Mouse (Mus musculus) testis, postnatal 10 days (tissue): ENCODE data around the gene Fastkd1.
A peak's percentile ranks its signal among the peaks of the same experiment; 100 is the strongest.
"Not testable (repeated sequence)": the region's sequence is repeated elsewhere in the genome, so short reads cannot be mapped to it uniquely, and the experiment has no call there.

Experiments used
- DNase-seq: peaks from one replicate; pipeline ENCODE4 v3.0.0; 2021; ENCODE audit warnings: low spot score

Gene Fastkd1

GRCm38 (mm10) chr2:69712981-69713625 is at the start of gene Fastkd1:
Gene Fastkd1, minus strand, starts transcription at chr2:69713516.
- peak; percentile 85 for DNase-seq

- no peak for DNase-seq
These were observed 47.7 kb upstream of the Fastkd1 start for GRCm38 (mm10) chr2:69760980-69761379.

- no peak for DNase-seq
These were observed 31.8 kb upstream of the Fastkd1 start for GRCm38 (mm10) chr2:69745091-69745490.

DNA sequence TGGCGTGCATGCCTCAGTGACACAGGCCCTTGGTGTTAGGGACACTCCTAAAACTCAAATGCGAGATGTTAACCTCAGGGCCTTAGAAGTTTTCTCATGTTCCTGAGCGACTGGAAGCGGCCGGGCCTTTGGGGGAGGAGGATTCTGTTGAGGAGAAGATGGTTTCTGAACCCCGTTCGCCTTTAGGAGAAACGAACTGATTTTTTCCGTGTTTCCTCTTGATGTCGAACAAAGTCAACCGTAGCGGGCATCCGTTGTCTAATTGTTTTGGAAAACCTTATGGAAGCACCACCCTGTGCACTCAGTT is 10.2 kb upstream of the Fastkd1 start:
- no peak for DNase-seq

- DNase-seq, result peak; percentile 95
These were observed 9.6 kb upstream of the Fastkd1 start for GRCm38 (mm10) chr2:69722650-69723518.

DNA sequence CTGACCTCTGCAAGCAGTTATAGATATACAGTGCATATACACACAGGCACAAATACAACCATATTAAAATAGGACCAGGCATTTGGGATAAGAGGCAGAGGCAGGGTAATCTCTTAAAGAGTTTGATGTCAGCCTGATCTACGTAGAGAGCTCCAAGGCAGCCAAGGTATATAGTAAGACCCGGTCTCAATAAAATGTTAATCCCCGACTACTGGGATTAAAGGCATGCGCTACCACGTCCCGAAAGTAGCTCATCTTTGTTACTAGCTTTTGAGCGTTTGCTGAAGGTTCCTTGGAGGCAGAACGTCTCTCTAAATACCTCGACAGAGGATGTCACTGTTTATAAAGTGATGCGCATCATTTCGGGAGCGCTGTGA is 8.9 kb upstream of the Fastkd1 start, which contains the start of gene Ppig:
Ppig (plus strand) TSS at position 273 of the 377 bp plus-strand sequence.
- no peak for DNase-seq

DNA sequence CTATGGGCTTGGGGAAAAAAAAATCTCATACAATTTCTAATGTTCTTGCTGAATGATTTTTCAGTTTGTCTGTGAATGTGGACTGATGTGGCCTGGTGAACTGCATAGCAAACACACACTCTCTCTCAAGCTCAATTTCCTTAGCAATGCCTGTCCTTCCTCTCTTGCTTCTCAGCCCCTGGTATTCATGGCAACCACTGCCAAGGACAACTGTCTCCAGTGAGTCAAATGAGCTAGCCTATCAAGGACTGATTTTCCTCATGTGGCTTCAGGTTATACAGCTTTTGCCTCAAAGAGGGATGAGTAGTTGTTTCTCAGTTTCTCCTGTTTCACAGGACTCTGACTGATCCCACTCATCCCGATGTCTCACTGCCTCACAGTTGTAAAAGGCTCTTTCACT is 5.8 kb upstream of the Fastkd1 start:
- DNase-seq, result no peak

DNA sequence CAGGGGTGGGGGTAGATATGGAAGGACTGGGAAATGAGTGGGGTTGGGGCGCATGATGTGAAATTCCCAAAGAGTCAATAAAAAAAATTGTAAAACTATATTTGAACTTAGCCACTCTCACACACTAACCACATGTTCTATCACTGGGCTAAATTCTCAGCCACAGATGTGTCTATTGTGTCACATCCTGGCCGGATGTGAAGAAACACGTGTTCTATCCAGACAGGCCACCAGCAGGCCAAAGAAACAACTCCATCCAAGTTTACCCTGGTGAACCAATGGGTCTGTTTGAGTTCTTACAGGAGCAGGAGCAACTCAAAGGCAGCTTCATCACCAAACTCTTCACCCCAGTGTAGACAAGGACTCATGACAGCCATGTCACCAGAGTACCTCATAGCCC is 3.2 kb upstream of the Fastkd1 start:
- no peak for DNase-seq

- no peak for DNase-seq
These were observed 810 bp upstream of the Fastkd1 start for GRCm38 (mm10) chr2:69714126-69714525.

DNA sequence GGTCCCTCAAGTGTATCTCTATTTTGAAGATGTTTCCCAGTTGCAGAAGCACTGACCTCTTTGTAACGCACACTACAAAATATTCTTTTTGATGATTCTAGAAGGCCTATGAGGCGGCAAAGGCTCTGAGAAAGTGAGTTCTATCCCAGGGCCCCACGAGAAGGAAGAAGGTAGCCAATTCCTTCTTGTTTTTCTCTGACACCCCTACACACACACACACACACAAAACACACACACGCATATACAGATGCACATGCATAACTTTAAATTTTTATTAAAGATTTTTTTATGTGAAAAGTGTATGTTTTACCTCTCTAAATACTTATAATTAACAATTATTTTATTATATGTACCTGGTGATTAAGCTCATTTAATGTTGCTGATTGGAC is 304 bp upstream of the Fastkd1 start:
- DNase-seq, result no peak

DNA sequence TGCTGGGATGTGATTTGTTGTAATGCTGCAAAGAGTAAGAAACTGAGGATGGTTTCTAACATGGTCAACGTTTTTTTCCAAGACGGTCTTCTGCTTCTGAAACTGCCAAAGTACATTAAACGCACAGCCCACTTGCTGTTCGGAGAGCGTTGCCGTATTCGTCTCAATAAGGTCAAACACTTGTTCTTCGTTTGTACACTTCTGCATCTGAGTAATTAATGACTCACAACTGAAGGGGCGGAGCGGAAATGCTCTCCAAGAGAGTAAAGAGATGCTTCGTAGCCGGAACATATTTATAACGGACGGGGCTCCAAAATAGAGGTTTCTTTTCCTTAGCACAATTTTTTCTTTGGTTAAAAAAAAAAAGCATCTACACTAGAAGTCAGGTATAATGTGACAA is 1.1 kb downstream of the Fastkd1 start:
- no peak for DNase-seq

- DNase-seq, result no peak
These were observed 12.9 kb downstream of the Fastkd1 start for GRCm38 (mm10) chr2:69700446-69700845.

DNA sequence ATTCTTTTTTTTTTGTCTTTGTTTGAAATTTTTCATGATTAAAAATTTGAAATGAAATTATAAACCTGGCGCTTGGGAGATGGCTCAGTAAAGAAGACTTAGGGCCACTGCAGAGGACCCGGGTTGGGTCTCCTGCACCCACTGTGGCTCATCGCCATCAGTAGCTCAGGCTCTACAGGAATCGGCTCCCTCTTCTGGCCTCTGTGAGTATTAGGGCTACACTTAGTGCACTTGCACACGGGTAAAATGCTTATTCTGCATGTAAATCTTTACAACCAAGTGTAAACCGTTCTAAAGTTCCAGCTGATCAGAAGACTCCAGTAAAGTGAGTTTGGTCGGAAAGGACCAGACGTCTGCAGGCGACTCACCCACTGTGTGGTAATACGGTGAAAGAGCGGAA is 19.8 kb downstream of the Fastkd1 start:
- no peak for DNase-seq

- no peak for DNase-seq
These were observed 22.5 kb downstream of the Fastkd1 start for GRCm38 (mm10) chr2:69690843-69691242.

DNA sequence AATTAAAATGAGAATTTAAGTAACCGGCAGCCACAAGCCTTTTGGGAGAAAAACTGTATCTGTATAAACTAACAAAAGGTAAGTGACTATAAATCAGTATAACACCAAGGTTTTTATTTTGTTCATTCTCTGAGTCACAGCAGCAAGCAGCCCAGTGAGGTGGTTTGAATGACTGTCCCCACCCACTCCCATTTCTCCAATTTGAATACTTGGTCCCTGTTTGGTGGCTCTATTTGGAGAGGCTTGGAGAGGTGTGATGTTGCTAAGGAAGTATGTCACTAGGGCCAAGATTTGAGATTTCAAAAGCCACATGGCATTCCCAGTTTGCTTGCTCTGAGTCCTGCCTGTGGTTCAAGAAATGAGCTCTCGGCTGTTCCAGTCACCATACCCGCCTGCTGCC is 23.1 kb downstream of the Fastkd1 start:
- no peak for DNase-seq

DNA sequence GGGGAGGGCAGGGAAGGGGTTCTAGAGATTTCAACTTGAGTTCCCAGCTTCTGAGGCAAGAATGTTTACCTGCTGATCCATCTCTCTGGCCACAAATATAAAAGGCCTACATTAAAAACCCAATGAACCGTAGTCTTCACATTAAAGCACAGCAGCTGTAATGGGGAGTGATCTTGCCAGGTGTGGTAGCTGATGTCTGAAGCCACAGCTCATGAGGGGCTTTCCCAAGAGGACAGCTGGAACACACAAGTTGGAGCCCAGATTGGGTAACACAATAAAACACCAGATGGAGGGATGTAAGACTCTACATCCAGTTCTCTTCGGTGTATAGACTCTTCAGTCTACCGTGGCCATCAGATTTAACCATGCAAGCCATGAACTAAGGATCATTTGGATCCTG is 28.8 kb downstream of the Fastkd1 start:
- no peak for DNase-seq

GRCm38 (mm10) chr2:69683036-69683805 is 30.1 kb downstream of the Fastkd1 start:
- DNase-seq, result peak; percentile 9

- DNase-seq, result no peak
These were observed 31.4 kb downstream of the Fastkd1 start for GRCm38 (mm10) chr2:69681931-69682330.

- DNase-seq, result no peak
These were observed 33.3 kb downstream of the Fastkd1 start for GRCm38 (mm10) chr2:69679990-69680389.

DNA sequence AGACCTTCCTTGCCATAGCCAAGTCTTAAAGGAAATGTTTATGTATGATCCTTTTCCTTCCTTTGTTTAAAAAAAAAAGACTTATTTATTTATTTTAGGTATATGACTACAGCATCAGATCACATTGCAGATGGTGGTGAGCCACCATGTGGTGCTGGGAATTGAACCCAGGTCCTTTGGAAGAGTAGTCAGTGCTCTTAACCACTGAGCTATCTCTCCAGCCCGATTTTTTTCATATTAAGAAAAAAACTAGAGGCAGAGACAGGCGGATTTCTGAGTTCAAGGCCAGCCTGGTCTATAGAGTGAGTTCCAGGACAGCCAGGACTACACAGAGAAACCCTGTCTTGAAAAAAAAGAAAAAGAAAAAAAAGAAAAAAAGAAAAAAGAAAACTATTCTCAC is 36.1 kb downstream of the Fastkd1 start:
- not testable (repeated sequence) for DNase-seq

DNA sequence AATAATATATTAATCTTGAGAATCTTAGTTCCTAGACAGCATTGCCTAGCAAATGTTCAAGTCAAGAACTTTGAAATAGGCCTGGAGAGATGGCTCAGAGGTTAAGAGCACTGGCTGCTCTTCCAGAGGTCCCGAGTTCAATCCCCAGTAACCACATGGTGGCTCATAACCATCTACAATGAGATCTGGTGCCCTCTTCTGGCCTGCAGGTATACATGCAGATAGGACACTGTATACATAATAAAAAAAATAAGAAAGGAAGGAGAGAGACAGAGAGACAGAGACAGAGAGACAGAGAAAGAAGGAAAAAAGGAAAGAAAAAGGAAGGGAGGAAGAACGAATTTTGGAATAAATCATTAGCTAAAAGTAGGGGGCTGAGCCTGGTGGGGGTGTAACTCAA is 36.6 kb downstream of the Fastkd1 start:
- DNase-seq, result no peak

GRCm38 (mm10) chr2:69675266-69675665 is 38.0 kb downstream of the Fastkd1 start:
- no peak for DNase-seq

DNA sequence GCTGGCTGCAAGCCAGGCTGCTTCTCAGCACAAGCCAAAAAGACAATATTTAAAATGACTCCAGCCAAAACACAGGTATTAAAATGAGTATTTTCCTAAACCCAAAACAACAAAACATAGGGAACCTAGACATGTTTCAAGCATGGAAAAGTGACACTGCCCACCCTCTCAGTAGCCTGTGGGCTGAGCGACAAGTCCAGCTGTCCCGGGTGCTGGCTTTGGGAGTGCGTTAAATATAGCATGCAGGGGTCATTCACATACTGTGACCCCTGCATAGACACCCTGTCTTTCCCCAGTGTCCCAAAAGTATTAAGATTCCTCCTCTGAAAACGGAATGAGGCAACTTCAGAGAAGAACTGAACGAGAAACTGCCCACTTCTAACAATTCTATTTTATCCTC is 39.6 kb downstream of the Fastkd1 start:
- no peak for DNase-seq
